Mouse (Mus musculus) liver, embryonic 13.5 days (tissue): ENCODE data around the gene Trim65. TPM values are rescaled to one million over a fixed set of nuclear protein-coding genes. Genes with fewer than 3 reads are reported as not detected.

Experiments
- ATAC-seq: fragments of 200-750 bp; cut with Nextera tagmentation; 2 replicates; pipeline ENCODE4 v1.8.0; 2017; ENCODE audit warnings: low read depth, mild to moderate bottlenecking, moderate number of reproducible peaks, moderate library complexity
- DNase-seq: peaks from one replicate; pipeline ENCODE4 v3.0.0; 2022
- H3K27ac ChIP-seq: fragments of 300-500 bp; sonication (generic); 2 replicates; pipeline ENCODE4 v1.5.1; 2015; ENCODE audit warnings: moderate library complexity, mild to moderate bottlenecking, inconsistent platforms
- H3K27me3 ChIP-seq: fragments of 300-500 bp; sonication (generic); 2 replicates; pipeline ENCODE4 v1.6.1; 2015; ENCODE audit warnings: mild to moderate bottlenecking, inconsistent platforms
- H3K36me3 ChIP-seq: fragments of 300-500 bp; sonication (generic); 2 replicates; pipeline ENCODE4 v1.6.1; 2015; ENCODE audit warnings: mild to moderate bottlenecking, inconsistent platforms
- H3K4me1 ChIP-seq: fragments of 300-500 bp; sonication (generic); replicated peaks from 2 replicates; pipeline ENCODE4 v1.6.1; 2015; ENCODE audit warnings: inconsistent platforms
- H3K4me2 ChIP-seq: fragments of 300-500 bp; sonication (generic); 2 replicates; pipeline ENCODE4 v1.6.1; 2015; ENCODE audit warnings: inconsistent platforms, mild to moderate bottlenecking, moderate library complexity
- H3K4me3 ChIP-seq: fragments of 300-500 bp; sonication (generic); replicated peaks from 2 replicates; pipeline ENCODE4 v1.5.1; 2015; ENCODE audit warnings: mild to moderate bottlenecking, inconsistent platforms
- H3K9ac ChIP-seq: fragments of 300-500 bp; sonication (generic); 2 replicates; pipeline ENCODE4 v1.6.1; 2015; ENCODE audit warnings: mild to moderate bottlenecking, inconsistent platforms
- H3K9me3 ChIP-seq: fragments of 300-500 bp; sonication (generic); replicated peaks from 2 replicates; pipeline ENCODE4 v1.6.1; 2016; ENCODE audit warnings: inconsistent platforms
- WGBS: fragments of 180-500 bp; shearing (Covaris S2); methylation state at CpG from one replicate; pipeline ENCODE4 v1.1.7; 2015; ENCODE audit not compliant: insufficient replicate concordance; 5-methylcytosine and 5-hydroxymethylcytosine counted together
- polyA plus RNA-seq: library from polyadenylated mRNA; unstranded; fragments of >200 nt; fragmentation: Nextera tagmentation; extraction: Ambion mirVana; gene quantifications from 2 replicates; pipeline ENCODE4 v1.2.1, GENCODE M21; 2015

Gene Trim65
- polyA plus RNA-seq, 1 experiment from 2014 or later = 1.1 TPM

- H3K9ac ChIP-seq = peak overlapping the region; percentile 64
- H3K27me3 ChIP-seq = no peaks in the 10 kb centered on the region
- 3% methylated on average over 31 of the region's 31 CpGs for WGBS
- H3K4me1 ChIP-seq = peaks cover 56% of the 10 kb centered on the region
- H3K4me3 ChIP-seq = peak overlapping the region; percentile 68
- DNase-seq (peak; percentile 83), ATAC-seq (peak; percentile 73)
- peak overlapping the region; percentile 76 for H3K4me2 ChIP-seq
- H3K27ac ChIP-seq = peak overlapping the region; percentile 79
- H3K9me3 ChIP-seq = no peaks in the 10 kb centered on the region
- peaks cover 24% of the 10 kb centered on the region for H3K36me3 ChIP-seq
These were observed 43.5 kb downstream of the Trim65 start for GRCm38 (mm10) chr11:116087194-116088130.

GRCm38 (mm10) chr11:116086258-116087193, 44.4 kb downstream of the Trim65 start, which contains the start of gene Wbp2:
Gene Wbp2, minus strand, starts transcription at chr11:116086995.
- Histone ChIP-seq H3K36me3 (peaks cover 33% of the 10 kb centered on the region), H3K4me1 (peaks cover 66% of the 10 kb centered on the region), H3K9ac (peak within 1 kb of the TSS; percentile 80), H3K27ac (peak within 1 kb of the TSS; percentile 86), H3K4me3 (peak within 1 kb of the TSS; percentile 68), H3K9me3 (no peaks in the 10 kb centered on the region), H3K4me2 (peak within 1 kb of the TSS; percentile 76), H3K27me3 (no peaks in the 10 kb centered on the region)
- peak; percentile 91 for ATAC-seq
- DNase-seq = peak; percentile 97
- WGBS = 6% methylated on average over 41 of the region's 43 CpGs

GRCm38 (mm10) chr11:116084166-116084565, 46.8 kb downstream of the Trim65 start:
- peaks cover 57% of the 10 kb centered on the region for H3K36me3 ChIP-seq
- H3K9ac ChIP-seq = peak overlapping the region; percentile 80
- ATAC-seq (no peak), DNase-seq (peak; percentile 58)
- H3K4me1 ChIP-seq = peaks cover 85% of the 10 kb centered on the region
- WGBS = 31% methylated on average over 6 of the region's 6 CpGs
- peak overlapping the region; percentile 86 for H3K27ac ChIP-seq
- peak overlapping the region; percentile 76 for H3K4me2 ChIP-seq
- peak overlapping the region; percentile 68 for H3K4me3 ChIP-seq
- H3K9me3 ChIP-seq = no peaks in the 10 kb centered on the region
- no peaks in the 10 kb centered on the region for H3K27me3 ChIP-seq

GRCm38 (mm10) chr11:116083096-116083672, 47.7 kb downstream of the Trim65 start:
- Histone ChIP-seq H3K27ac (peak overlapping the region; percentile 86), H3K4me3 (no peak overlapping the region), H3K9me3 (no peaks in the 10 kb centered on the region), H3K4me1 (peaks cover 85% of the 10 kb centered on the region), H3K4me2 (no peak overlapping the region), H3K9ac (peak overlapping the region; percentile 80; the same call in 1 of the 2 replicates), H3K27me3 (no peaks in the 10 kb centered on the region), H3K36me3 (peaks cover 63% of the 10 kb centered on the region)
- WGBS = 88% methylated on average over 14 of the region's 14 CpGs
- ATAC-seq (no peak), DNase-seq (no peak)

- ATAC-seq = no peak
- peaks cover 97% of the 10 kb centered on the region for H3K4me1 ChIP-seq
- DNase-seq = peak; percentile 65
- H3K9ac ChIP-seq = no peak overlapping the region
- no peak overlapping the region for H3K4me2 ChIP-seq
- no peak overlapping the region for H3K4me3 ChIP-seq
- H3K9me3 ChIP-seq = no peaks in the 10 kb centered on the region
- H3K36me3 ChIP-seq = peaks cover 63% of the 10 kb centered on the region
- 69% methylated on average over 6 of the region's 6 CpGs for WGBS
- no peaks in the 10 kb centered on the region for H3K27me3 ChIP-seq
- H3K27ac ChIP-seq = peak overlapping the region; percentile 60; the same call in 1 of the 2 replicates
These were observed 49.8 kb downstream of the Trim65 start for GRCm38 (mm10) chr11:116081081-116081480.

GRCm38 (mm10) chr11:116079511-116079910, 51.4 kb downstream of the Trim65 start:
- H3K36me3 ChIP-seq = peaks cover 67% of the 10 kb centered on the region
- H3K9ac ChIP-seq = 0 out of 2 replicates have a peak overlapping the region, but pooled peaks have one; percentile 96
- DNase-seq = no peak
- 66% methylated on average over 10 of the region's 10 CpGs for whole genome bisulfite sequencing
- peak overlapping the region; percentile 99 for H3K27ac ChIP-seq
- H3K4me3 ChIP-seq = peak overlapping the region; percentile 6; the same call in 1 of the 2 replicates
- H3K4me2 ChIP-seq = no peak overlapping the region
- H3K9me3 ChIP-seq = no peaks in the 10 kb centered on the region
- no peak for ATAC-seq
- peaks cover 95% of the 10 kb centered on the region for H3K4me1 ChIP-seq
- H3K27me3 ChIP-seq = no peaks in the 10 kb centered on the region

GRCm38 (mm10) chr11:116078676-116079320, 52.1 kb downstream of the Trim65 start:
- Histone ChIP-seq H3K27ac (peak overlapping the region; percentile 99), H3K4me2 (peak overlapping the region; percentile 99), H3K36me3 (peaks cover 65% of the 10 kb centered on the region), H3K9me3 (no peaks in the 10 kb centered on the region), H3K9ac (peak overlapping the region; percentile 96), H3K27me3 (no peaks in the 10 kb centered on the region), H3K4me3 (peak overlapping the region; percentile 6), H3K4me1 (peaks cover 95% of the 10 kb centered on the region)
- ATAC-seq (no peak), DNase-seq (no peak)
- whole genome bisulfite sequencing = 63% methylated on average over 10 of the region's 10 CpGs

- ATAC-seq (peak; percentile 6), DNase-seq (peak; percentile 63)
- Histone ChIP-seq H3K36me3 (peaks cover 64% of the 10 kb centered on the region), H3K9ac (peak overlapping the region; percentile 96), H3K27me3 (no peaks in the 10 kb centered on the region), H3K27ac (peak overlapping the region; percentile 99), H3K4me2 (peak overlapping the region; percentile 99), H3K4me3 (peak overlapping the region; percentile 75), H3K4me1 (peaks cover 90% of the 10 kb centered on the region), H3K9me3 (no peaks in the 10 kb centered on the region)
- 6% methylated on average over 16 of the region's 16 CpGs for WGBS
These were observed 52.7 kb downstream of the Trim65 start for GRCm38 (mm10) chr11:116078221-116078620.

GRCm38 (mm10) chr11:116077446-116078204, 53.3 kb downstream of the Trim65 start, which contains the start of gene Unc13d:
Gene Unc13d, minus strand, starts transcription at chr11:116077961.
- Histone ChIP-seq H3K27me3 (no peaks in the 10 kb centered on the region), H3K36me3 (peaks cover 58% of the 10 kb centered on the region), H3K9ac (peak within 1 kb of the TSS; percentile 96), H3K27ac (peak within 1 kb of the TSS; percentile 99), H3K4me2 (peak within 1 kb of the TSS; percentile 99), H3K9me3 (no peaks in the 10 kb centered on the region), H3K4me1 (peaks cover 88% of the 10 kb centered on the region), H3K4me3 (peak within 1 kb of the TSS; percentile 75)
- ATAC-seq = peak; percentile 89
- WGBS = 8% methylated on average over 22 of the region's 22 CpGs
- DNase-seq = peak; percentile 76
